Mouse (Mus musculus) mature B cell (primary cell): ENCODE results near the gene Fgf16.

Experiments
- in situ Hi-C: fragments of 300-500 bp; cut with MboI; formaldehyde crosslinking; loops from 2 replicates; pipeline ENCODE4 v1.14.3; 2019

Gene Fgf16

GRCm38 (mm10) chrX:105764162-105765004 lies at the start of gene Fgf16:
Fgf16 (plus strand) TSS chrX:105764279.
- in situ Hi-C loops = no loop called here

GRCm38 (mm10) chrX:105714740-105715139 lies 49.3 kb upstream of the Fgf16 start:
- in situ Hi-C loops = no loop called here

GRCm38 (mm10) chrX:105715789-105716321 lies 48.2 kb upstream of the Fgf16 start:
- in situ Hi-C loops = no loop called here

- in situ Hi-C loops = no loop called here
Observed at GRCm38 (mm10) chrX:105718388-105718787, 45.7 kb upstream of the Fgf16 start.

GRCm38 (mm10) chrX:105718943-105719342 lies 45.1 kb upstream of the Fgf16 start:
- in situ Hi-C loops = no loop called here

GRCm38 (mm10) chrX:105724174-105724573 lies 39.9 kb upstream of the Fgf16 start:
- in situ Hi-C loops = no loop called here

GRCm38 (mm10) chrX:105762847-105763527 lies 1.1 kb upstream of the Fgf16 start:
- in situ Hi-C loops = no loop called here

- in situ Hi-C loops = no loop called here
Observed at GRCm38 (mm10) chrX:105763612-105764011, 467 bp upstream of the Fgf16 start.

GRCm38 (mm10) chrX:105765005-105765706 lies 1.1 kb downstream of the Fgf16 start:
- in situ Hi-C loops = no loop called here

GRCm38 (mm10) chrX:105766013-105766412 lies 1.9 kb downstream of the Fgf16 start:
- in situ Hi-C loops = no loop called here

GRCm38 (mm10) chrX:105767177-105767764 lies 3.2 kb downstream of the Fgf16 start:
- in situ Hi-C loops = no loop called here

- in situ Hi-C loops = no loop called here
Observed at GRCm38 (mm10) chrX:105767932-105768331, 3.9 kb downstream of the Fgf16 start.

- in situ Hi-C loops = no loop called here
Observed at GRCm38 (mm10) chrX:105773281-105773680, 9.2 kb downstream of the Fgf16 start.

- in situ Hi-C loops = no loop called here
Observed at GRCm38 (mm10) chrX:105794806-105795403, 30.8 kb downstream of the Fgf16 start.

GRCm38 (mm10) chrX:105824462-105824861 lies 60.4 kb downstream of the Fgf16 start:
- in situ Hi-C loops = no loop called here
